Mouse (Mus musculus) forebrain, embryonic 15.5 days (tissue): ENCODE data around the gene Cnih3. TPM values are rescaled to one million over a fixed set of nuclear protein-coding genes. Genes with fewer than 3 reads are reported as not detected.

ENCODE experiments used
- ATAC-seq: fragments of 200-750 bp; cut with Nextera tagmentation; replicated peaks from 2 replicates; pipeline ENCODE4 v1.8.0; 2017; ENCODE audit warnings: mild to moderate bottlenecking, moderate TSS enrichment, moderate library complexity
- H3K27ac ChIP-seq: fragments of 300-500 bp; sonication (generic); replicated peaks from 2 replicates; pipeline ENCODE4 v1.5.1; 2015; ENCODE audit warnings: mild to moderate bottlenecking, inconsistent platforms
- H3K27me3 ChIP-seq: fragments of 300-500 bp; sonication (generic); 2 replicates; pipeline ENCODE4 v1.6.1; 2015; ENCODE audit warnings: inconsistent platforms
- H3K36me3 ChIP-seq: fragments of 300-500 bp; sonication (generic); 2 replicates; pipeline ENCODE4 v1.6.1; 2015; ENCODE audit warnings: mild to moderate bottlenecking, inconsistent platforms
- H3K4me1 ChIP-seq: fragments of 300-500 bp; sonication (generic); 2 replicates; pipeline ENCODE4 v1.6.1; 2015; ENCODE audit warnings: inconsistent platforms
- H3K4me2 ChIP-seq: fragments of 300-500 bp; sonication (generic); replicated peaks from 2 replicates; pipeline ENCODE4 v1.6.1; 2015; ENCODE audit warnings: mild to moderate bottlenecking, inconsistent platforms
- H3K4me3 ChIP-seq: fragments of 300-500 bp; sonication (generic); 2 replicates; pipeline ENCODE4 v1.5.1; 2015; ENCODE audit warnings: mild to moderate bottlenecking, inconsistent platforms
- H3K9ac ChIP-seq: fragments of 300-500 bp; sonication (generic); replicated peaks from 2 replicates; pipeline ENCODE4 v1.6.1; 2015; ENCODE audit warnings: mild to moderate bottlenecking, inconsistent platforms
- H3K9me3 ChIP-seq: fragments of 300-500 bp; sonication (generic); 2 replicates; pipeline ENCODE4 v1.6.1; 2016; ENCODE audit warnings: inconsistent platforms
- WGBS: fragments of 180-500 bp; shearing (Covaris S2); methylation state at CpG from one replicate; pipeline ENCODE4 v1.1.7; 2015; ENCODE audit warnings: mixed read lengths; 5-methylcytosine and 5-hydroxymethylcytosine counted together
- polyA plus RNA-seq: library from polyadenylated mRNA; unstranded; fragments of >200 nt; fragmentation: Nextera tagmentation; extraction: Ambion mirVana; gene quantifications from 2 replicates; pipeline ENCODE4 v1.2.1, GENCODE M21; 2015

The Cnih3 gene
- polyA plus RNA-seq, 1 experiment from 2014 or later: 39.4 TPM

GRCm38 (mm10) chr1:181410647-181411254, 58.3 kb downstream of the Cnih3 start:
- H3K4me2 ChIP-seq: no peak overlapping the region

GRCm38 (mm10) chr1:181414985-181415384, 62.6 kb downstream of the Cnih3 start:
- H3K27me3 ChIP-seq: no peaks in the 10 kb centered on the region
- H3K9me3 ChIP-seq: no peaks in the 10 kb centered on the region
- no peaks in the 10 kb centered on the region for H3K36me3 ChIP-seq
- no peak overlapping the region for H3K9ac ChIP-seq
- no peak for ATAC-seq
- no peak overlapping the region for H3K4me2 ChIP-seq
- peaks cover 30% of the 10 kb centered on the region for H3K4me1 ChIP-seq
- 85% methylated on average over 2 of the region's 2 CpGs for WGBS
- no peak overlapping the region for H3K27ac ChIP-seq
- H3K4me3 ChIP-seq: no peak overlapping the region

More at GRCm38 (mm10) chr1:181410647-181411254, 58.3 kb downstream of the Cnih3 start:
- WGBS: 32% methylated on average over 8 of the region's 8 CpGs
- Histone ChIP-seq H3K27ac (peak overlapping the region; percentile 35), H3K9ac (no peak overlapping the region), H3K27me3 (no peaks in the 10 kb centered on the region), H3K4me3 (no peak overlapping the region), H3K36me3 (no peaks in the 10 kb centered on the region), H3K4me1 (peaks cover 33% of the 10 kb centered on the region), H3K9me3 (no peaks in the 10 kb centered on the region)
- peak; percentile 63 for ATAC-seq

- Histone ChIP-seq H3K4me2 (no peak overlapping the region), H3K9ac (no peak overlapping the region), H3K36me3 (no peaks in the 10 kb centered on the region), H3K4me3 (no peak overlapping the region), H3K27ac (no peak overlapping the region), H3K27me3 (no peaks in the 10 kb centered on the region), H3K9me3 (no peaks in the 10 kb centered on the region), H3K4me1 (peaks cover 22% of the 10 kb centered on the region)
- ATAC-seq: no peak
- 78% methylated on average over 9 of the region's 9 CpGs for WGBS
Observed at GRCm38 (mm10) chr1:181416841-181417240, 64.4 kb downstream of the Cnih3 start.

- ATAC-seq: no peak
- Histone ChIP-seq H3K27me3 (no peaks in the 10 kb centered on the region), H3K4me2 (no peak overlapping the region), H3K4me1 (peaks cover 27% of the 10 kb centered on the region), H3K36me3 (no peaks in the 10 kb centered on the region), H3K27ac (no peak overlapping the region), H3K9me3 (no peaks in the 10 kb centered on the region), H3K4me3 (no peak overlapping the region), H3K9ac (no peak overlapping the region)
- 71% methylated on average over 6 of the region's 6 CpGs for WGBS
Observed at GRCm38 (mm10) chr1:181417937-181418523, 65.6 kb downstream of the Cnih3 start.

- Histone ChIP-seq H3K4me1 (peaks cover 32% of the 10 kb centered on the region), H3K9me3 (no peaks in the 10 kb centered on the region), H3K9ac (no peak overlapping the region), H3K4me3 (no peak overlapping the region), H3K27me3 (no peaks in the 10 kb centered on the region), H3K36me3 (no peaks in the 10 kb centered on the region), H3K4me2 (no peak overlapping the region), H3K27ac (peak overlapping the region; percentile 60)
- ATAC-seq: peak; percentile 57; the same call in 1 of the 2 replicates
- WGBS: 12% methylated on average over 11 of the region's 11 CpGs
Observed at GRCm38 (mm10) chr1:181420080-181420536, 67.7 kb downstream of the Cnih3 start.

GRCm38 (mm10) chr1:181422796-181423195, 70.4 kb downstream of the Cnih3 start:
- Histone ChIP-seq H3K27ac (no peak overlapping the region), H3K36me3 (no peaks in the 10 kb centered on the region), H3K27me3 (no peaks in the 10 kb centered on the region), H3K4me3 (no peak overlapping the region), H3K9ac (no peak overlapping the region), H3K4me2 (no peak overlapping the region), H3K4me1 (peaks cover 32% of the 10 kb centered on the region), H3K9me3 (no peaks in the 10 kb centered on the region)
- WGBS: 38% methylated on average over 6 of the region's 6 CpGs
- no peak; the same call in 1 of the 2 replicates for ATAC-seq

- no peak overlapping the region for H3K9ac ChIP-seq
- no peak overlapping the region for H3K4me2 ChIP-seq
- no peaks in the 10 kb centered on the region for H3K36me3 ChIP-seq
- no peaks in the 10 kb centered on the region for H3K27me3 ChIP-seq
- no peak overlapping the region for H3K4me3 ChIP-seq
- peaks cover 20% of the 10 kb centered on the region for H3K4me1 ChIP-seq
- no peak for ATAC-seq
- no peaks in the 10 kb centered on the region for H3K9me3 ChIP-seq
- H3K27ac ChIP-seq: no peak overlapping the region
- 91% methylated on average over 3 of the region's 3 CpGs for WGBS
Observed at GRCm38 (mm10) chr1:181424922-181425321, 72.5 kb downstream of the Cnih3 start.

- H3K9ac ChIP-seq: no peak overlapping the region
- no peaks in the 10 kb centered on the region for H3K9me3 ChIP-seq
- ATAC-seq: no peak
- 94% methylated on average over 3 of the region's 3 CpGs for WGBS
- no peak overlapping the region for H3K27ac ChIP-seq
- no peak overlapping the region for H3K4me2 ChIP-seq
- H3K27me3 ChIP-seq: no peaks in the 10 kb centered on the region
- H3K36me3 ChIP-seq: no peaks in the 10 kb centered on the region
- no peak overlapping the region for H3K4me3 ChIP-seq
- peaks cover 15% of the 10 kb centered on the region for H3K4me1 ChIP-seq
Observed at GRCm38 (mm10) chr1:181425388-181425787, 73.0 kb downstream of the Cnih3 start.

GRCm38 (mm10) chr1:181426406-181426805, 74.0 kb downstream of the Cnih3 start:
- H3K27ac ChIP-seq: no peak overlapping the region
- WGBS: 90% methylated on average over 5 of the region's 5 CpGs
- no peaks in the 10 kb centered on the region for H3K9me3 ChIP-seq
- no peak overlapping the region for H3K9ac ChIP-seq
- H3K27me3 ChIP-seq: no peaks in the 10 kb centered on the region
- no peak overlapping the region for H3K4me3 ChIP-seq
- peaks cover 10% of the 10 kb centered on the region for H3K4me1 ChIP-seq
- H3K4me2 ChIP-seq: no peak overlapping the region
- no peaks in the 10 kb centered on the region for H3K36me3 ChIP-seq
- ATAC-seq: no peak

- Histone ChIP-seq H3K27me3 (no peaks in the 10 kb centered on the region), H3K4me1 (no peaks in the 10 kb centered on the region), H3K9ac (no peak overlapping the region), H3K27ac (no peak overlapping the region), H3K9me3 (no peaks in the 10 kb centered on the region), H3K4me3 (no peak overlapping the region), H3K4me2 (no peak overlapping the region), H3K36me3 (no peaks in the 10 kb centered on the region)
- 67% methylated on average over 5 of the region's 5 CpGs for WGBS
- no peak for ATAC-seq
Observed at GRCm38 (mm10) chr1:181433263-181433662, 80.8 kb downstream of the Cnih3 start.

GRCm38 (mm10) chr1:181435414-181435813, 83.0 kb downstream of the Cnih3 start:
- H3K4me1 ChIP-seq: 0 out of 2 replicates have a peak, but pooled peaks cover under 1% of the 10 kb centered on the region
- no peak for ATAC-seq
- no peaks in the 10 kb centered on the region for H3K36me3 ChIP-seq
- 75% methylated on average over 5 of the region's 5 CpGs for WGBS
- H3K4me3 ChIP-seq: no peak overlapping the region
- no peaks in the 10 kb centered on the region for H3K9me3 ChIP-seq
- H3K9ac ChIP-seq: no peak overlapping the region
- no peak overlapping the region for H3K27ac ChIP-seq
- H3K27me3 ChIP-seq: no peaks in the 10 kb centered on the region
- H3K4me2 ChIP-seq: no peak overlapping the region

- H3K27ac ChIP-seq: peak overlapping the region; percentile 49
- ATAC-seq: no peak; the same call in 1 of the 2 replicates
- no peaks in the 10 kb centered on the region for H3K27me3 ChIP-seq
- 61% methylated on average over 8 of the region's 8 CpGs for WGBS
- H3K4me1 ChIP-seq: peaks cover 23% of the 10 kb centered on the region
- no peak overlapping the region for H3K9ac ChIP-seq
- H3K4me2 ChIP-seq: no peak overlapping the region
- H3K9me3 ChIP-seq: no peaks in the 10 kb centered on the region
- H3K4me3 ChIP-seq: no peak overlapping the region
- no peaks in the 10 kb centered on the region for H3K36me3 ChIP-seq
Observed at GRCm38 (mm10) chr1:181440982-181441603, 88.7 kb downstream of the Cnih3 start.
